Mouse (Mus musculus): ENCODE results near the gene Emp1.

GRCm38 (mm10) chr6:135364891-135365301 is 2.6 kb downstream of the Emp1 start:
- TF ChIP-seq FOSL1 (IDR thresholded peaks at IDR 0.05; ENCODE audit: insufficient read depth, low read length, poor library complexity, severe bottlenecking): no peak
- TF ChIP-seq MYOG (IDR thresholded peaks at IDR 0.05; ENCODE audit: control insufficient read depth, extremely low read depth, insufficient read length): no peak
- no peak for TF ChIP-seq CTCF (IDR thresholded peaks at IDR 0.05; ENCODE audit: control insufficient read depth, insufficient read depth, insufficient read length)
- no peak for TF ChIP-seq MAX (IDR thresholded peaks at IDR 0.05)
- no peak for TF ChIP-seq USF1 (IDR thresholded peaks at IDR 0.05; ENCODE audit: low read depth)
- TF ChIP-seq MYOD1 (IDR thresholded peaks at IDR 0.05; ENCODE audit: control insufficient read depth, insufficient read length, low read depth): no peak
- TF ChIP-seq CEBPB (IDR thresholded peaks at IDR 0.05; ENCODE audit: low read depth): no peak

Data from C2C12 (cell line).